Mouse (Mus musculus): ENCODE results near the gene Dgcr8.

GRCm38 (mm10) chr16:18214858-18215257 is 74.2 kb downstream of the Dgcr8 start:
- TF ChIP-seq CTCF (IDR thresholded peaks at IDR 0.05; ENCODE audit: insufficient read depth, low read length), result no peak
- TF ChIP-seq POLR2A (IDR thresholded peaks at IDR 0.05; ENCODE audit: borderline replicate concordance, extremely low read depth, low read depth, low read length), result no peak

All from lung, adult 2 months (tissue).